Mouse (Mus musculus): ENCODE measurements at regions not wholly inside any gene's neighbourhood (a gene's known extent, or its start where the extent isn't known, plus 50 kb on each side); places are given as distances from the start of the nearest gene placed in this dataset.
A peak's percentile ranks its signal among the peaks of the same experiment; 100 is the strongest.

DNA sequence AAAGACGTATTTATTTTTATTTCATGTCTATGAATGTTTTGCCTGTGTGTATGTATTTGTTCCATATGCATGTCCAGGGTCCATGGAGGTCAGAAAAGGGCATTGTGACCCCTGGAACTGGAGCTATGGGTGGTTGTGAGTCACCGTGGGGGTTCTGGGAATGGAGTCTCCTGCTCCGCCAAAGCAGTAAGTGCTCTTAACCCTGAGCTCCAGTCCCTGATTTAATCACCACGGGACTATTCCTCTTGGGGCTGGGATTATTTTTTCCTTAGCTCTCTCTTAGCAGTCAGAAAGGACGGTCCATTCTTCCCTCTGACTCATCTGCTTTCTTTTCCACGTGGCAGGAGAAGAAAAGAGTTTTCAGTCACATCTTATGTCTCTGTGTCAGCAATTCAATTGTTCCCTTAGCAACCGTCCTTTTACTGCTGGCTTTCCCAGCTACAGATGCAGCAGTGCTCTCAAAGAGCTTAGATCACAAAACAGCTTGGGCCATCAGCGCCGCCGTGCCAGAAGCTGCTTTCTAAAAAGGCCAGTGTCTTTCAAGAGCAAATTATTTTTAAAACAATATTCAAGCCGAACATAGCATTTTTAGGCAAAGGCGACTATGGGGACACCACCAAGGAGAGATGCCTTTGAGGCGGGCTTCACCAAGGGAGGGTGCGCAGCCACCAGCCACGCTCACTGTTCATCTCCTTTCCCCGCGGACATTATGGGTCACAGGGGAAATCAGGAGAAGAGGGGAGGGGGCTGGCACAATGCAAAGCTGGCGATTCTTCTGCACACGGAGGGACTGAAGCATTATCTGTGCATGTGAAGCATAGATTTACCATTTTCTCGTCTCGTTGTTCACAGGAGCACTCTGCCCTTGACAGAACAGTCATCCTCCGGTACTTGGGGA lies 110.8 kb downstream of the Map3k7 start:
- DNase-seq (ENCODE audit: low spot score) (peak; percentile 10), ATAC-seq (ENCODE audit: insufficient read depth, low read depth) (no peak)
- H3K4me2 ChIP-seq (ENCODE audit: low read depth, low read length), result peak overlapping the region; percentile 40
- H3K27me3 ChIP-seq (ENCODE audit: control insufficient read depth, insufficient read depth, low read length), result no peaks in the 10 kb centered on the region
- TF ChIP-seq EP300 (IDR thresholded peaks at IDR 0.05; ENCODE audit: low read depth) (no peak), CTCF (IDR thresholded peaks at IDR 0.05; ENCODE audit: low read depth) (no peak)
- H3K36me3 ChIP-seq (replicated peaks; ENCODE audit: control insufficient read depth, insufficient read depth, low read length), result no peaks in the 10 kb centered on the region
- no peak overlapping the region for H3K27ac ChIP-seq (ENCODE audit: low read depth)
- no peak overlapping the region for H3K9ac ChIP-seq (replicated peaks; ENCODE audit: low read depth, low read length)
- 27% methylated on average over 21 of the region's 22 CpGs for WGBS
- no peaks in the 10 kb centered on the region for H3K4me1 ChIP-seq (ENCODE audit: control insufficient read depth, insufficient read depth)
- peak overlapping the region; percentile 3; the same call in 1 of the 2 replicates for H3K4me3 ChIP-seq (ENCODE audit: low read depth, low read length)
- peaks cover 9% of the 10 kb centered on the region; the same call in 1 of the 2 replicates for H3K9me3 ChIP-seq (replicated peaks; ENCODE audit: control insufficient read depth, low read length)

DNA sequence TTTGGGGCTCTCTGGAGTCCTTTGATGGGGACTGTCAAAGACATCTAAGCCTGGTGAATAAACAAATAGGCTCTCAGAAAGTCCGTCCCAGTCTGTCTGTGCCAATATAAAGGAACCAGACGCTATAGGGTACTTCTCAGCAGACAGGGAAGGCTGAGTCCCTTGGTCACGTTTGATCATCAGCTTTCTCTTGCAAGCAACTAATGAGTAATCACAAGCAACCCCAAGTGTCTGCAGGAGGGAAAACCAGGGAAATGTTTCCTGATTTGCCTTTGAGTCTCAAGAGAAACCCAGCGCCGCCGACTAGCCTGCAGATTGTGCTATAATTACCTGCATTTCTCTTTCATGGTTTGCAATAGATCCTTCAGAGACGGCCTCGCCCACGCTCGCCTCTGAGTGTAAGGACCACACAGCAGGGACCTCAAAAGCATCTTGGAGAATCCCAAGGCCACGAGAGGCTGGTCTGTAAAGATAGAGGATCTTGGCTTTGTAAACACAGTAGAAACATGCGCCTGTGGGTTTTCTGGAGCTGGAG lies 112.6 kb downstream of the Map3k7 start:
- no peak for DNase-seq (ENCODE audit: low spot score)
- Histone ChIP-seq H3K36me3 (replicated peaks; ENCODE audit: control insufficient read depth, insufficient read depth, low read length) (no peaks in the 10 kb centered on the region), H3K4me2 (ENCODE audit: low read depth, low read length) (no peak overlapping the region), H3K27ac (ENCODE audit: low read depth) (no peak overlapping the region), H3K9me3 (replicated peaks; ENCODE audit: control insufficient read depth, low read length) (no peaks in the 10 kb centered on the region), H3K9ac (replicated peaks; ENCODE audit: low read depth, low read length) (no peak overlapping the region), H3K27me3 (ENCODE audit: control insufficient read depth, insufficient read depth, low read length) (no peaks in the 10 kb centered on the region), H3K4me3 (ENCODE audit: low read depth, low read length) (no peak overlapping the region), H3K4me1 (ENCODE audit: control insufficient read depth, insufficient read depth) (no peaks in the 10 kb centered on the region)
- no peak for ATAC-seq (ENCODE audit: insufficient read depth, low read depth)
- no peak for TF ChIP-seq CTCF (IDR thresholded peaks at IDR 0.05; ENCODE audit: low read depth)
- no peak for TF ChIP-seq EP300 (IDR thresholded peaks at IDR 0.05; ENCODE audit: low read depth)
- 81% methylated on average over 12 of the region's 12 CpGs for WGBS

DNA sequence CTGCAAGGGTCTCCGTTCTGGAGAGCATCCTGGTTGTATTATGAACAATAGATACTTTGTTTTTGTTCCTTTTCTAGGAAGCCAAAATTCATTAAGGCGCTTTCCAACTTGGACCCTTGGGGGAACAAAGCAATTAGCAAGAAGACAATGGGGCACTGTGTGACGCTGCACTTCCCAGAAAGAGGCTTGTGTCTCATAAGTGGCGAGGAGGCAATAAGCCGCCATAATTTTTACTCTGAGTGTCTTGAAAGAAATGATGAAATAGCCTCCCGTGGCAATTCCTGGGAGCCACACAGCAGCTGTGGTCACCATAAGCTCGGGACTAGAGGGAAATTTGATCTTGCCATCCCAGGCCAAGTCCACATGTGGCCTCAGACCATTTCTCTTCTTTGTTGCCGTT lies 119.6 kb downstream of the Map3k7 start:
- ATAC-seq (ENCODE audit: insufficient read depth, low read depth) (no peak), DNase-seq (ENCODE audit: low spot score) (no peak)
- Histone ChIP-seq H3K4me3 (ENCODE audit: low read depth, low read length) (no peak overlapping the region), H3K27me3 (ENCODE audit: control insufficient read depth, insufficient read depth, low read length) (no peaks in the 10 kb centered on the region), H3K4me1 (ENCODE audit: control insufficient read depth, insufficient read depth) (no peaks in the 10 kb centered on the region), H3K36me3 (replicated peaks; ENCODE audit: control insufficient read depth, insufficient read depth, low read length) (no peaks in the 10 kb centered on the region), H3K9me3 (replicated peaks; ENCODE audit: control insufficient read depth, low read length) (no peaks in the 10 kb centered on the region), H3K27ac (ENCODE audit: low read depth) (no peak overlapping the region), H3K4me2 (ENCODE audit: low read depth, low read length) (no peak overlapping the region), H3K9ac (replicated peaks; ENCODE audit: low read depth, low read length) (no peak overlapping the region)
- no peak for TF ChIP-seq EP300 (IDR thresholded peaks at IDR 0.05; ENCODE audit: low read depth)
- no peak for TF ChIP-seq CTCF (IDR thresholded peaks at IDR 0.05; ENCODE audit: low read depth)
- 66% methylated on average over 8 of the region's 8 CpGs for whole genome bisulfite sequencing

DNA sequence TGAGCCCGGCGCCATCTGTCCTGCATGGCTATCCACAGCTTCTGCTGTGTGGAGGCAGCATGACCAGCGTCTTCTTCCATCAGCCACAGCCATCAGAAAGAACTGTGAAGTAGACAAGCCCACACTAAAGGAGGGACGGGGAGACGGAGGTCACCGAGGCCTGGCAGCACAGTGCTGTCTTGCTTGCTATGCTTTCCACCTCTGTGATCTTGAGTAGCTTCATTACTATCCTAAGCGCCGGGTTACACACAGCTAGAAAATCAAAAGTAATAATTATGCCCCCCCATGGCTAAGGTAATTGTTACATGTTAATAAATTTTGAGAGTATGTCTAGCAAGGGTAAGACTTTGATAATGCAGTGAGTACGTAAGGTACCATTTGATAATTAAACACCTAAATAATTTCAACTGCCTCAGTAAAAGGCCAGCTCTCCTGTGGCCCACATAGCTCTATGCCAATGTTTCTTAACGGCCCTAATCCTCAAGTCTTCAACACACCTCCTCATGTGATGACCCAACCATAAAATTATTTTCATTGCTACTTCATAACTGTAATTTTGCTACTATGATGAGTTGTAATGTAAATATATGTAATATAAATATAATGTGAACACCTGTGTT lies 120.5 kb downstream of the Map3k7 start:
- no peaks in the 10 kb centered on the region for H3K4me1 ChIP-seq (ENCODE audit: control insufficient read depth, insufficient read depth)
- no peaks in the 10 kb centered on the region for H3K36me3 ChIP-seq (replicated peaks; ENCODE audit: control insufficient read depth, insufficient read depth, low read length)
- no peak overlapping the region for H3K4me2 ChIP-seq (ENCODE audit: low read depth, low read length)
- ATAC-seq (ENCODE audit: insufficient read depth, low read depth) (no peak), DNase-seq (ENCODE audit: low spot score) (no peak)
- no peak overlapping the region for H3K9ac ChIP-seq (replicated peaks; ENCODE audit: low read depth, low read length)
- no peak overlapping the region for H3K27ac ChIP-seq (ENCODE audit: low read depth)
- TF ChIP-seq CTCF (IDR thresholded peaks at IDR 0.05; ENCODE audit: low read depth) (no peak), EP300 (IDR thresholded peaks at IDR 0.05; ENCODE audit: low read depth) (no peak)
- no peak overlapping the region for H3K4me3 ChIP-seq (ENCODE audit: low read depth, low read length)
- H3K9me3 ChIP-seq (replicated peaks; ENCODE audit: control insufficient read depth, low read length), result no peaks in the 10 kb centered on the region
- no peaks in the 10 kb centered on the region for H3K27me3 ChIP-seq (ENCODE audit: control insufficient read depth, insufficient read depth, low read length)
- WGBS, result 89% methylated on average over 10 of the region's 10 CpGs

DNA sequence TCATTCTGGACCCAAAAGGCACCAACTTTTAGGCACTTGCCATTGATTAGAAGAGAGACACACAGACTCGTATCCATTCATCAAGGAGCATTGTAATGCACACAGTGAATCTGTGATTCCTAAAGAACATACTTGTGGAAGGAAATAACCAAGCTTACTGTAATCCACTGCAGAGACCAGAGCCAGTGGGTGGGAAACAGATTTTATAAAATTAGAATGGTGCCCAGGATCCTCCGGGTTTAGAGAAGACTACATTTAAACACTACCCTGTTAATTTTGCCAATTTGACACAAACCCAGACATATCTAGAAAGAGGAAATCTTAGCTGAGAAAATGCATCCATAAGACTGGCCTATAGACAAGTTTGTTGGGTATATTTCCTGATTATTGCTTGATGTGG lies 121.1 kb downstream of the Map3k7 start:
- no peaks in the 10 kb centered on the region for H3K4me1 ChIP-seq (ENCODE audit: control insufficient read depth, insufficient read depth)
- H3K27me3 ChIP-seq (ENCODE audit: control insufficient read depth, insufficient read depth, low read length), result no peaks in the 10 kb centered on the region
- no peak for ATAC-seq (ENCODE audit: insufficient read depth, low read depth)
- no peak overlapping the region for H3K4me3 ChIP-seq (ENCODE audit: low read depth, low read length)
- 92% methylated on average over 2 of the region's 2 CpGs for WGBS
- H3K9ac ChIP-seq (replicated peaks; ENCODE audit: low read depth, low read length), result no peak overlapping the region
- H3K4me2 ChIP-seq (ENCODE audit: low read depth, low read length), result no peak overlapping the region
- H3K27ac ChIP-seq (ENCODE audit: low read depth), result no peak overlapping the region
- no peaks in the 10 kb centered on the region for H3K36me3 ChIP-seq (replicated peaks; ENCODE audit: control insufficient read depth, insufficient read depth, low read length)
- no peaks in the 10 kb centered on the region for H3K9me3 ChIP-seq (replicated peaks; ENCODE audit: control insufficient read depth, low read length)
- no peak for DNase-seq (ENCODE audit: low spot score)
- no peak for TF ChIP-seq CTCF (IDR thresholded peaks at IDR 0.05; ENCODE audit: low read depth)
- TF ChIP-seq EP300 (IDR thresholded peaks at IDR 0.05; ENCODE audit: low read depth), result no peak

All from heart, postnatal 0 days (tissue).